Mouse (Mus musculus) right cerebral cortex, adult 18-20 months (tissue): ENCODE data around the gene Mboat1.

ENCODE experiments used
- DNase-seq: peaks from one replicate; pipeline ENCODE4 v3.0.0; 2022; ENCODE audit warnings: mixed read lengths

Gene Mboat1

GRCm38 (mm10) chr13:30252692-30253091, 116.4 kb downstream of the Mboat1 start:
- DNase-seq: no peak

- DNase-seq: no peak
Measured at GRCm38 (mm10) chr13:30253636-30254264, 117.5 kb downstream of the Mboat1 start.

- DNase-seq: no peak
Measured at GRCm38 (mm10) chr13:30254421-30254820, 118.1 kb downstream of the Mboat1 start.

- DNase-seq: no peak
Measured at GRCm38 (mm10) chr13:30258802-30259201, 122.5 kb downstream of the Mboat1 start.

- no peak for DNase-seq
Measured at GRCm38 (mm10) chr13:30259326-30259725, 123.0 kb downstream of the Mboat1 start.

GRCm38 (mm10) chr13:30259912-30260560, 123.7 kb downstream of the Mboat1 start:
- DNase-seq: peak; percentile 70

- no peak for DNase-seq
Measured at GRCm38 (mm10) chr13:30263681-30264080, 127.4 kb downstream of the Mboat1 start.

- no peak for DNase-seq
Measured at GRCm38 (mm10) chr13:30264303-30264702, 128.0 kb downstream of the Mboat1 start.

- DNase-seq: no peak
Measured at GRCm38 (mm10) chr13:30264765-30265164, 128.5 kb downstream of the Mboat1 start.

- DNase-seq: no peak
Measured at GRCm38 (mm10) chr13:30266036-30266435, 129.7 kb downstream of the Mboat1 start.

GRCm38 (mm10) chr13:30272040-30272686, 135.9 kb downstream of the Mboat1 start:
- peak; percentile 17 for DNase-seq
